Mouse (Mus musculus) T-helper 2 cell (primary cell): ENCODE results near the gene Ttll8.

Source experiments
- in situ Hi-C: fragments of 300-600 bp; cut with MboI, MseI; formaldehyde crosslinking; loops from one replicate; pipeline ENCODE4 v1.15.1; 2025; ENCODE audit warnings: high pct_unique_total_duplicates

Ttll8 gene

GRCm38 (mm10) chr15:88861772-88862622, 92.2 kb downstream of the Ttll8 start, which contains the start of gene Pim3:
Pim3 (plus strand) TSS chr15:88862186.
- in situ Hi-C loops = loop anchor here (10.0 kb wide), 1 partner anchor 493 kb away; the partner anchor contains the start of genes Lmf2 and Ncaph2

- in situ Hi-C loops = loop anchor here (10.0 kb wide), 1 partner anchor 494 kb away; the partner anchor contains the start of genes Lmf2 and Ncaph2
Measured at GRCm38 (mm10) chr15:88860781-88861180, 93.4 kb downstream of the Ttll8 start.

- in situ Hi-C loops = no loop called here
Measured at GRCm38 (mm10) chr15:88859206-88859970, 94.8 kb downstream of the Ttll8 start.

- in situ Hi-C loops = no loop called here
Measured at GRCm38 (mm10) chr15:88858707-88859106, 95.5 kb downstream of the Ttll8 start.

GRCm38 (mm10) chr15:88858141-88858541, 96.1 kb downstream of the Ttll8 start:
- in situ Hi-C loops = no loop called here

- in situ Hi-C loops = no loop called here
Measured at GRCm38 (mm10) chr15:88857361-88857760, 96.9 kb downstream of the Ttll8 start.

GRCm38 (mm10) chr15:88856613-88857012, 97.6 kb downstream of the Ttll8 start:
- in situ Hi-C loops = no loop called here

- in situ Hi-C loops = no loop called here
Measured at GRCm38 (mm10) chr15:88855896-88856417, 98.3 kb downstream of the Ttll8 start.

GRCm38 (mm10) chr15:88854969-88855830, 99.0 kb downstream of the Ttll8 start:
- in situ Hi-C loops = no loop called here

GRCm38 (mm10) chr15:88854119-88854968, 99.9 kb downstream of the Ttll8 start:
- in situ Hi-C loops = no loop called here

- in situ Hi-C loops = no loop called here
Measured at GRCm38 (mm10) chr15:88853106-88853505, 101.1 kb downstream of the Ttll8 start.

- in situ Hi-C loops = no loop called here
Measured at GRCm38 (mm10) chr15:88851507-88852149, 102.6 kb downstream of the Ttll8 start.

- in situ Hi-C loops = no loop called here
Measured at GRCm38 (mm10) chr15:88851076-88851475, 103.1 kb downstream of the Ttll8 start.

GRCm38 (mm10) chr15:88850146-88850826, 103.9 kb downstream of the Ttll8 start:
- in situ Hi-C loops = no loop called here

- in situ Hi-C loops = no loop called here
Measured at GRCm38 (mm10) chr15:88849621-88850020, 104.6 kb downstream of the Ttll8 start.

- in situ Hi-C loops = no loop called here
Measured at GRCm38 (mm10) chr15:88848661-88849060, 105.6 kb downstream of the Ttll8 start.

- in situ Hi-C loops = no loop called here
Measured at GRCm38 (mm10) chr15:88844966-88845365, 109.3 kb downstream of the Ttll8 start.

- in situ Hi-C loops = no loop called here
Measured at GRCm38 (mm10) chr15:88843486-88844097, 110.6 kb downstream of the Ttll8 start.

GRCm38 (mm10) chr15:88842300-88842673, 111.9 kb downstream of the Ttll8 start:
- in situ Hi-C loops = no loop called here
